Mouse (Mus musculus) spleen, adult 2 months (tissue): ENCODE data around the gene Zfyve1. TPM values are rescaled to one million over a fixed set of nuclear protein-coding genes. Genes with fewer than 3 reads are reported as not detected.

Experiments
- DNase-seq, 2 experiments: peaks; one replicate each; pipeline versions ENCODE4 v3.0.0 to v3.0.0-alpha.2; 2012 to 2021; ENCODE audit warnings: low spot score in 2 of 2, low read depth in 1 of 2
- H3K27ac ChIP-seq: fragments of 200-500 bp; 2 replicates; pipeline ENCODE4 v1.5.1; 2012; ENCODE audit warnings: low read length, inconsistent platforms; ENCODE audit not compliant: insufficient read depth
- H3K27me3 ChIP-seq: fragments of 200-500 bp; 2 replicates; pipeline ENCODE4 v1.6.1; 2012; ENCODE audit warnings: mild to moderate bottlenecking, moderate library complexity, low read length, inconsistent platforms; ENCODE audit not compliant: control insufficient read depth, insufficient read depth
- H3K36me3 ChIP-seq: fragments of 200-500 bp; 2 replicates; pipeline ENCODE4 v1.6.1; 2012; ENCODE audit warnings: mild to moderate bottlenecking, low read length, inconsistent platforms; ENCODE audit not compliant: control insufficient read depth, insufficient read depth
- H3K4me1 ChIP-seq: fragments of 200-500 bp; 2 replicates; pipeline ENCODE4 v1.6.1; 2011; ENCODE audit warnings: inconsistent platforms; ENCODE audit not compliant: control insufficient read depth, insufficient read depth, insufficient read length
- H3K4me3 ChIP-seq: fragments of 200-500 bp; 2 replicates; pipeline ENCODE4 v1.5.1; 2011; ENCODE audit warnings: mild to moderate bottlenecking, inconsistent platforms; ENCODE audit not compliant: insufficient read depth, insufficient read length; ENCODE audit errors: extremely low read depth
- CTCF ChIP-seq: fragments of 200-500 bp; IDR thresholded peaks from 2 replicates; pipeline ENCODE4 v1.5.1; 2011; ENCODE audit warnings: mild to moderate bottlenecking, inconsistent platforms; ENCODE audit not compliant: insufficient read depth, insufficient read length, insufficient replicate concordance; ENCODE audit errors: extremely low read depth
- POLR2A ChIP-seq: fragments of 200-500 bp; IDR thresholded peaks from 2 replicates; pipeline ENCODE4 v1.6.1; 2011; ENCODE audit warnings: low read depth, low read length, inconsistent platforms
- WGBS: fragments of 180-500 bp; shearing (Covaris S2); methylation state at CpG from one replicate; pipeline ENCODE4 v1.1.7; 2018; 5-methylcytosine and 5-hydroxymethylcytosine counted together
- polyA plus RNA-seq: library from polyadenylated mRNA; depleted of rRNA; stranded (reverse); fragments of >200 nt; gene quantifications from 2 replicates; pipeline ENCODE4 v1.2.3, GENCODE M21; 2012

Zfyve1 gene
- polyA plus RNA-seq, 1 experiment: 26.5 TPM

DNA sequence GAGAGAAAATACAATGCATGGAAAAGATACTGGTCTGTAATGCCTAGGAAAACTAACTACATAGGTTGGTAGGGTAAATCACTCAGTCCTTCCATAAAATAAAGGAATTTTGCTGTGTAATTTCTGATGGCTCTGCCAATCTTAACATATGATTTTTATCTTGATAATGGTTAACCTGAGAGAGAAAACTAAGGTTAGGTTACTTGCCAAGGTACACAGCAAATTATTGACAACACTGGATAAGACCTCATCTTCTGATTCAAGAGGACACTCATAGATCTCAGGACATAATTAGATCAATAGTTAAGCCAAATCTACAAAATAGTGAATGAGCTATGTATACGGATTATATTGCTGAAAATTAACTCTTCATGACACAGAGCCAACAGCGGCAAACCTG is 859 bp upstream of the Zfyve1 start:
- no peak for DNase-seq
- no peak overlapping the region for H3K27ac ChIP-seq
- H3K4me1 ChIP-seq: 0 out of 2 replicates have a peak, but pooled peaks cover 5% of the 10 kb centered on the region
- H3K4me3 ChIP-seq: no peak overlapping the region
- TF ChIP-seq CTCF: no peak
- no peak for TF ChIP-seq POLR2A
- WGBS: 92% methylated on average over 2 of the region's 2 CpGs
- H3K27me3 ChIP-seq: no peaks in the 10 kb centered on the region
- H3K36me3 ChIP-seq: peaks cover 3% of the 10 kb centered on the region; the same call in 1 of the 2 replicates

DNA sequence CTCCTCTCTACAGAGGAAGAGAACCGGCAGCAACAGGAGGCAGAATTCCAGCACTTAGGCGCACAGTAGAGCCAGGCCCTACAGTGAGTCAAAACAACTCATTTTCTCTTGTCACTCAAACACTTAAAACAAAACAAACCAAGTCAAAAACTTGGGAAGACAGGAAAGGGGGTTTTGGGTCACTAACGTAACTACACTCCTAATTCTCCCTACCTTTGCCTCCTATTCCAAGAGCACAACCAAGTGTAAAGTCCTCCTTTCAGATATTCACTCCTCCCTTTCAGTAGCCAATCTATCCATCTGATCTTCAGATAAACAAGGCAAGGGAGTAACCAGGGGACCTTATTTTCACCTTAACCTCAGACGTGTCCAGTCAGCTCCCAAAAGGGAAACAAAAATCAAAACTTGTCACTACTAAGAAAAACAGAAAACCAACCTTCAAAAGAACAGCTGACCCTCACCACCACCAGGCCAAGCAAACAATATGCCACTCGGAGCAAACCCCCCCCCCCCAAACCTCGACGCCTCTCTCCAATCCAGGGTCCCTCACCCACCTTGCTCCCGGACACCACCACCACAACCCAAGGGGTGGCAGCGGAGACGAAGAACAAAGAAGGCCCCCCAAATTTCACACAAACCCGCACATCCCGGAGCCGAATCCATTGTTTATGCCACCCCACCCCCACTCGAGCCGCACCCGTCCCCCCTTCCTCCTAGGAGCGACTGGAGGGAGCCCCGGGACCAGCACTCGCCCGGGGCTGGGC is 649 bp downstream of the Zfyve1 start:
- H3K36me3 ChIP-seq: peaks cover 4% of the 10 kb centered on the region; the same call in 1 of the 2 replicates
- peak overlapping the region; percentile 41; the same call in 1 of the 2 replicates for H3K27ac ChIP-seq
- 13% methylated on average over 20 of the region's 20 CpGs for WGBS
- 0 out of 2 replicates have a peak, but pooled peaks cover 5% of the 10 kb centered on the region for H3K4me1 ChIP-seq
- peak overlapping the region; percentile 86 for H3K4me3 ChIP-seq
- no peak for DNase-seq
- TF ChIP-seq CTCF: no peak
- TF ChIP-seq POLR2A: no peak
- no peaks in the 10 kb centered on the region for H3K27me3 ChIP-seq

DNA sequence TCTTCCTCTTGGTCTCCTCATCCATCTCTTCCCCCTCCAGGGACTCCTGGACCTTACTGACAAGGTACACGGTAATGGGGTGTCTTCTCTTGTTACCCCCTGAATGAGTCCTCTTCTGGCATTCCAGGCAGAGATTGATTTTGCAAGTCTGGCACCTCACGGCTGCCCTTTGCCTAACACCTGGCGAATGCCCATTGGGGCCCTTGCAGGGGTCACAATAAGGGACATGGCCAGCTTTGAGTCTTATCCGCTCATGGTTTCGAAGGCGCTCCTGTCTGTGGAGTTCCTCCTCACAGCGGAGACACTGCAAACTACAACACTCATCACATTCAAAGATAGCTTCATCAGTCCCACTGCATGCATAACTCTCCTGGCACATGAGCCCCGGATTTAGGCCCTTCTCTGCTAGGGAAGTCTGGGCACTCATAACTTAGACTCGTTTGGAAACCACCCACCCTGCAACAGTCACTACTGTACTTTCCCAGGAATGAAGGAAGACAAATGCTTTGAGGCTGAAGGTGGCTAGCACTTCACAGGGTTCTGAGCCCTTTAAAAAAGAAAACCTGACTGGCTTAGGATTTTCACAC is 2.5 kb downstream of the Zfyve1 start:
- Histone ChIP-seq H3K4me3 (no peak overlapping the region), H3K27me3 (no peaks in the 10 kb centered on the region), H3K4me1 (0 out of 2 replicates have a peak, but pooled peaks cover 5% of the 10 kb centered on the region), H3K27ac (no peak overlapping the region), H3K36me3 (peaks cover 5% of the 10 kb centered on the region; the same call in 1 of the 2 replicates)
- WGBS: 93% methylated on average over 9 of the region's 9 CpGs
- TF ChIP-seq CTCF (no peak), POLR2A (no peak)
- no peak for DNase-seq

DNA sequence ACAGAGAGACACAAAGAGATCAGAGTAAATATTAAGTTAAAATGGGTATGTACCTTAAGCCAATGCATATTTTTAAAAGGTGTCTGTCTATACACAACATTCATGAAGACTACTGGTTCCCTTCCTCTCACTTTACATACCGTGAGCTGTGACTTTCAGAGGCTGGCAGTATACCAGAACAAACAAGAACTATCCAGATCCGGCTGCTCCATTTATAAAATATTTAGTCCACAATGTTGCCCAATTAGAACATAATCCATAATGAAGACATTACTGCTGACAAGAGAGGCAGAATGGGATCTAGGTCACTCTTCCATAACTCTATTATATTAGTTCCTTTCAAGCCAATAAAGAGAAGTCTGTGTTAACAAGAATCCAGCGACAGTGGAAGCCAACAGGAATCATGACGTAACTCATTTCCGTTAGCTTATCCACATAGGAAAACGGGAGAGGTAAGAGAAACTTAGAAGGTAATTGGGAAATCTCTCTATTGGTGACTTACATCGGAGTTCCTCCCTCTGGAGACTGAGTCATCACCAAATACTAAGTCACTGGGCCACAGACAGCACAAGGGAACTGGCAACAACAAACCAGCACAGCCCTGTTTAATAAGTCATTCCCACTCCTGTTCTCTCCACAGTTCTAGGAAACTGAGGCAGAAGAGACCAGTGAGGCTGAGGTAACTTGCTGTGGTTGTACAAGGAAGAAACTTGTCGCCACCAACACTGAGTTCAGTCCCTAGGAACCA is 5.1 kb downstream of the Zfyve1 start:
- no peak for TF ChIP-seq CTCF
- no peak for TF ChIP-seq POLR2A
- Histone ChIP-seq H3K27me3 (no peaks in the 10 kb centered on the region), H3K4me3 (no peak overlapping the region), H3K4me1 (0 out of 2 replicates have a peak, but pooled peaks cover 5% of the 10 kb centered on the region), H3K27ac (no peak overlapping the region), H3K36me3 (peaks cover 12% of the 10 kb centered on the region; the same call in 1 of the 2 replicates)
- DNase-seq: no peak
- 95% methylated on average over 8 of the region's 8 CpGs for WGBS

DNA sequence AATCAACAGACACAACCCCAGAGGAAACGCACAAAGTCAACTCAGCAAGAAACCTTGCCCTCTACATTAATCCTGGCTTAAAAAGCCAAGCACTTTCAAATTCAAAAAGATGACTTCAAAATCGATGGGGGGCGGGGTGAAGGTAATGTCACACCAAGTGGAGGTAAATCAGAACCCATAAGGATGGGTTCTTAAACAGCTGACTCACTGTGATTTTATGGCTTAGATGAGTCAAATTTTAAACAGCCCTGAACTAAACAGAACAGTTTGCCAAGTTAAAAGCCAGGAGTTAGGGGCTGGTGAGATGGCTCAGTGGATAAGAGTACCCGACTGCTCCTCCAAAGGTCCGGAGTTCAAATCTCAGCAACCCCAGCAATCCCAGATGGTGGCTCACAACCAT is 10.4 kb downstream of the Zfyve1 start:
- Histone ChIP-seq H3K27ac (no peak overlapping the region), H3K27me3 (no peaks in the 10 kb centered on the region), H3K4me1 (no peaks in the 10 kb centered on the region), H3K4me3 (no peak overlapping the region), H3K36me3 (peaks cover 11% of the 10 kb centered on the region)
- TF ChIP-seq POLR2A (no peak), CTCF (no peak)
- 96% methylated on average over 5 of the region's 5 CpGs for WGBS
- DNase-seq: no peak

DNA sequence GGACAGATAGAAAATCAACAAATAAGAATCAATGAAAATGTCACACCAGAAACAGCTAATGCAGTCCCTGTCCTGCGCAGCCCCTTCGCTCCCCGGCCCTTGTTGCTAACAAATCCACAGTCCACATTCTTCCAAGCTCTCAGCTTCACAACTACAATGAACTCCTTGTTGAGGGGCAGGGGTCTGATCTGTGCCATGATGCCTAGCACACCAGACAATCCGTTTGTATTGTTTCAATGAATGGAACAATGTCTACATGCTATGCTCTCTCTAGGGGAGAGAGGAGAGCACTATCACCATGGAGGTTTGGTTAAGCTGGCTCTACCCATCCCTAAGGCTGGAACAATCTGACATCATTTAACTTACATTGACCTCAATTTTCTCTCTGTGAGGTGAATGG is 14.3 kb downstream of the Zfyve1 start:
- Histone ChIP-seq H3K36me3 (peaks cover 2% of the 10 kb centered on the region), H3K27ac (no peak overlapping the region), H3K4me1 (no peaks in the 10 kb centered on the region), H3K4me3 (no peak overlapping the region), H3K27me3 (no peaks in the 10 kb centered on the region)
- 96% methylated on average over 4 of the region's 4 CpGs for WGBS
- DNase-seq: no peak
- TF ChIP-seq CTCF (no peak), POLR2A (no peak)
